Mouse (Mus musculus) adrenal gland, postnatal 14 days (tissue): ENCODE results near the gene Atad1. TPM values are rescaled to one million over a fixed set of nuclear protein-coding genes. Genes with fewer than 3 reads are reported as not detected.
"Not testable (repeated sequence)": the region's sequence is repeated elsewhere in the genome, so short reads cannot be mapped to it uniquely, and the experiment has no call there.

Experiments
- DNase-seq: peaks from one replicate; pipeline ENCODE4 v3.0.0; 2021; ENCODE audit warnings: mixed read lengths
- long read RNA-seq, 2 experiments: library from polyadenylated mRNA; stranded (forward); transcript quantifications; one replicate each; pipeline ENCODE4 v2.0.0; 2021
- total RNA-seq: library from RNA; stranded (reverse); gene quantifications from 2 replicates; pipeline ENCODE4 v1.2.3, GENCODE M21; 2021

Gene Atad1
- total RNA-seq: 65.0 and 74.0 TPM in 2 replicates
- long read RNA-seq, experiment 1, transcript Atad1-203 (10 exons, 3,771 nt): major isoform, 57 of 67 reads
- long read RNA-seq, experiment 1, partial matches to known transcripts: 5 of 67 reads
- long read RNA-seq, experiment 1, other reads (novel, unspliced or antisense): 5 of 67 reads
- long read RNA-seq, experiment 2, transcript Atad1-203 (10 exons, 3,771 nt): major isoform, 25 of 28 reads
- long read RNA-seq, experiment 2, partial matches to known transcripts: 1 of 28 reads
- long read RNA-seq, experiment 2, other reads (novel, unspliced or antisense): 2 of 28 reads

- no peak for DNase-seq
Measured at GRCm38 (mm10) chr19:32739686-32740085, at the start of gene Atad1. Gene Atad1 (minus strand): TSS chr19:32739786.

GRCm38 (mm10) chr19:32788016-32788415 lies 48.4 kb upstream of the Atad1 start:
- DNase-seq: not testable (repeated sequence)

- DNase-seq: not testable (repeated sequence)
Measured at GRCm38 (mm10) chr19:32787388-32787787, 47.8 kb upstream of the Atad1 start.

GRCm38 (mm10) chr19:32781305-32782071 lies 41.9 kb upstream of the Atad1 start:
- DNase-seq: no peak

GRCm38 (mm10) chr19:32779131-32779530 lies 39.5 kb upstream of the Atad1 start:
- DNase-seq: no peak

GRCm38 (mm10) chr19:32778411-32778810 lies 38.8 kb upstream of the Atad1 start:
- DNase-seq: no peak

GRCm38 (mm10) chr19:32762493-32762892 lies 22.9 kb upstream of the Atad1 start:
- no peak for DNase-seq

GRCm38 (mm10) chr19:32761162-32761561 lies 21.6 kb upstream of the Atad1 start:
- DNase-seq: no peak

GRCm38 (mm10) chr19:32760499-32760898 lies 20.9 kb upstream of the Atad1 start:
- DNase-seq: no peak

- no peak for DNase-seq
Measured at GRCm38 (mm10) chr19:32759357-32760024, 19.9 kb upstream of the Atad1 start.

- no peak for DNase-seq
Measured at GRCm38 (mm10) chr19:32758793-32759161, 19.2 kb upstream of the Atad1 start.

- peak; percentile 78 for DNase-seq
Measured at GRCm38 (mm10) chr19:32757831-32758792, 18.5 kb upstream of the Atad1 start.

- peak; percentile 98 for DNase-seq
Measured at GRCm38 (mm10) chr19:32756900-32757725, 17.5 kb upstream of the Atad1 start, which contains the start of gene Pten. Gene Pten (plus strand): TSS chr19:32757497.

- no peak for DNase-seq
Measured at GRCm38 (mm10) chr19:32756636-32756899, 17.0 kb upstream of the Atad1 start.

GRCm38 (mm10) chr19:32755792-32756635 lies 16.4 kb upstream of the Atad1 start:
- DNase-seq: peak; percentile 98

GRCm38 (mm10) chr19:32755104-32755791 lies 15.7 kb upstream of the Atad1 start:
- DNase-seq: no peak

- no peak for DNase-seq
Measured at GRCm38 (mm10) chr19:32754188-32755000, 14.8 kb upstream of the Atad1 start.

GRCm38 (mm10) chr19:32753386-32753785 lies 13.8 kb upstream of the Atad1 start:
- no peak for DNase-seq

- DNase-seq: no peak
Measured at GRCm38 (mm10) chr19:32752357-32752756, 12.8 kb upstream of the Atad1 start.
